Mouse (Mus musculus): ENCODE measurements at regions not wholly inside any gene's neighbourhood (a gene's known extent, or its start where the extent isn't known, plus 50 kb on each side); places are given as distances from the start of the nearest gene placed in this dataset.

DNA sequence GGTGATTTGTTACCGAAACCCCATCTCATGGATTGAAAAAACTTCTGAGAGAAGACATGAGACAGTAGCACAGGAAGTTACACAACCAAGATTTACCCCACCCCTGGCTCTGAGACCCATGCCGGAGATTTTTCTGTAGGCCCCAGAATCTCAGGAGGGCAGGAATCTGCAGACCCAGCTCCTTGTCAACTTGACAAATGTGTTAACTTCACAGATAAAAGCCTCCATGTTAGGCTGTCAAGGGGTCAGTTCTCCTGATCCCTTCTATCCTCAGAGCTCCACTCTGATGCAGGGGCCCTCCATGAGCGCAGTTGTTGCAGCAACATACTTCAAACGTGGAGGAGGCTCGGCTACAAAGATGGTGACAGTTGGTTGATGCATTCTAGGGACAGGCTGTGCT lies 250.5 kb upstream of the Cited2 start:
- no peak for TF ChIP-seq POLR2A (IDR thresholded peaks at IDR 0.05; ENCODE audit: low read depth, low read length)
- no peak for TF ChIP-seq CTCF (IDR thresholded peaks at IDR 0.05; ENCODE audit: extremely low read depth, insufficient read depth, insufficient read length, insufficient replicate concordance)

Measured in spleen, adult 2 months (tissue).